Mouse (Mus musculus): ENCODE data around the gene Bbs4. TPM values are rescaled to one million over a fixed set of nuclear protein-coding genes. Genes with fewer than 3 reads are reported as not detected.

Gene Bbs4
- total and polyA plus RNA-seq, 3 experiments = 2.6 to 4.5 (median 4.0) TPM

DNA sequence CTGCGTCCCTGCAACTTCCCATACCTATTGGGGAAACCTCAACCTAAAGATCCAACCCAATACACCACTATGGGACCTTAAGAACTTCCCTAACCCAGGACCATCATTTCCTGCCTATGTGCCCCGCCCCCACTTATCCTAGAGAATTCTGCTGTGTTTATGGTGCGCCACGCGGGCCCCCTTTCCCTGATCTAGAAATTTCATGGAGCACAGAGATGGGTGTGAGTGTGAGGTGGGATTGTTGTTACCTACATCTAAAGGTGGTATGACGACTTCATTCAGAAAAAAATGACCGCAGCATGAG, 70.7 kb downstream of the Bbs4 start:
- DNase-seq (ENCODE audit: extremely low read depth) = no peak
- Histone ChIP-seq H3K79me2 (replicated peaks; ENCODE audit: control insufficient read depth, extremely low read depth, insufficient read depth, poor library complexity, severe bottlenecking) (no peaks in the 10 kb centered on the region), H3K4me1 (ENCODE audit: control insufficient read depth in 1 of 2, insufficient read depth in 2 of 2) (peaks cover 2 to 11% of the 10 kb centered on the region in 2 experiments; a peak in 3 of 4 replicates), H3K27me3 (replicated peaks) (no peaks in the 10 kb centered on the region), H3K27ac (ENCODE audit: insufficient read depth, low read depth) (no peak overlapping the region), H3K4me3 (replicated peaks in 1 of 3; ENCODE audit: low read depth in 2 of 3, low read length in 2 of 3, poor library complexity in 1 of 3) (peak overlapping the region; percentile 10 to 40 (median 21)), H3K36me3 (replicated peaks in 1 of 2; ENCODE audit: control insufficient read depth in 1 of 2, insufficient read depth in 1 of 2, low read length in 1 of 2) (no peaks in the 10 kb centered on the region), H3K9ac (ENCODE audit: insufficient read depth, low read depth) (no peak overlapping the region), H3K9me3 (replicated peaks; ENCODE audit: low read length) (no peaks in the 10 kb centered on the region), H3K4me2 (ENCODE audit: insufficient read depth, low read depth, poor library complexity, severe bottlenecking) (peak overlapping the region; percentile 23; the same call in 1 of the 2 replicates)
- 0 out of 2 replicates have a peak, but pooled peaks have one; percentile 39 for TF ChIP-seq CHD2 (IDR thresholded peaks at IDR 0.05; ENCODE audit: low read length)
- TF ChIP-seq ZNF384 (IDR thresholded peaks at IDR 0.05; ENCODE audit: low read depth, low read length) = peak; percentile 32; the same call in 1 of the 2 replicates
- TF ChIP-seq GABPA (IDR thresholded peaks at IDR 0.05; ENCODE audit: insufficient replicate concordance, low read depth, low read length) = no peak
- no peak for TF ChIP-seq E2F4 (IDR thresholded peaks at IDR 0.05; ENCODE audit: insufficient replicate concordance, low read depth, low read length)
- TF ChIP-seq NELFE (IDR thresholded peaks at IDR 0.05; ENCODE audit: low read depth, low read length) = 0 out of 2 replicates have a peak, but pooled peaks have one; percentile 6
- dilution Hi-C loops (cut with MboI; ENCODE audit: extremely low pct_ligation_motif_present, extremely low pct_unique_long_range_greater_than_20kb, low sequenced_read_pairs) = no loop called here
- in situ Hi-C loops (cut with MboI; ENCODE audit: low pct_ligation_motif_present, low pct_unique_long_range_greater_than_20kb, low sequenced_read_pairs) = loop anchor here (10.0 to 25.0 kb wide), 2 partner anchors 268 to 720 kb away; partner anchors contain the start of gene Cd276

DNA sequence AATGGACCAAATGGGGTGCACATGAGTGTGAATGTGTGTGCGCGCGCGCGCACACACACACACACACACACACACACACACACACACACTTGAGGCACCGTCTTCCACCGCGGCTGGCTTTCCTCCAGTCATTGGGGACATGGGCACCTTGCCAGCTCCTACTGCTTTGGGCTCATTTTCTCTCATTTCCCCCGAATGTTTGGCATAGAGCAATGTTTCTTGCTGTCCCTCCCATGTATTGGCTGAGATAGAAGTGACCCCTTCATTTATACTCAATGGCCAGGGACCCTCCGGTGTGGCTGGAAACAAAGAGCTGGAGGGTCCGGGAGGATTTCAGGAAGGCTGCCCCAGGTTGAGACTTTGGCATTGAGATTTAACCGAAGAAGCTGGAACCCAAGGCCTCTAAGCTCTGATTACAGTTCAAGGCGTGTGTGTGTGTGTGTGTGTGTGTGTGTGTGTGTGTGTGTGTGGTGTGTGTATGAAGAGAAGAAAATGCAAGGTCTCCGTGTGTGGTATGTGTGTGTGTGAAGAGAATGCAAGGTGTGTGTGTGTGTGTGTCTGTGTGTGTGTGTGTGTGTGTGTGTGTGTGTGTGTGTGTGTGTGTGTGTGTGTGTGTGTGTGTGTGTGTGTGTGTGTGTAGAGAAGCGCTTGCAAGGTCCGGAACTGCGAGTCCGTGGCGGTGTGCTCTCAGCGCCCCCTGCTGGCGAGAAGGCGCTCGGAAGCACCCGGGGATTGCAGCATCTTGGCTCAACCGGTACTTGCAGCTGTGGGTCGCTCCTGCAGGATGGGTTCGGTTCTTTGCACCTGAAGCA, 71.2 kb downstream of the Bbs4 start:
- H3K4me3 ChIP-seq (replicated peaks in 1 of 3; ENCODE audit: low read depth in 2 of 3, low read length in 2 of 3, poor library complexity in 1 of 3) = peak overlapping the region; percentile 10 to 40 (median 21)
- DNase-seq (ENCODE audit: extremely low read depth) = peak; percentile 71

DNA sequence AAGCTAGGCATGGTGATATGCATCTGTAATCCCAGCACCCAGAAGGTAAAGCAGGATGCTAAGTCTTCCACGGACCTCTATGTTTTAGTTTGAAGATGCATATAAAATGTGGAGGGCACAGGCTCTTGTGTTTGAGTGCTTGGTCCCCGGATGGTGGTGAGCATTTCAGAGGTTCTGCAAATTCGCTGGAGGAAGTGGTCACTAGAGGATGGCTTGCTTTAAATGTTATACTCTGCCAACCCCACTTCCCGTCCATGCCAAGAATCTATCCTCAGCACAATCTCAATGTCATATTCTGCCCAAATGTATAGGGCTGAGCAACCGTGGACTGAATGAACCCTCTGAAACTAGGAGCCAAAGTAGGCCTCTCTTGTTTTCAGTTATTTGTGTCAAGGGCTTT, 72.4 kb downstream of the Bbs4 start:
- Histone ChIP-seq H3K4me1 (ENCODE audit: control insufficient read depth in 1 of 2, insufficient read depth in 2 of 2) (peaks cover 2 to 11% of the 10 kb centered on the region in 2 experiments; a peak in 3 of 4 replicates), H3K4me2 (ENCODE audit: insufficient read depth, low read depth, poor library complexity, severe bottlenecking) (no peak overlapping the region), H3K27ac (ENCODE audit: insufficient read depth, low read depth) (no peak overlapping the region), H3K36me3 (replicated peaks in 1 of 2; ENCODE audit: control insufficient read depth in 1 of 2, insufficient read depth in 1 of 2, low read length in 1 of 2) (no peaks in the 10 kb centered on the region), H3K27me3 (replicated peaks) (no peaks in the 10 kb centered on the region), H3K9ac (ENCODE audit: insufficient read depth, low read depth) (no peak overlapping the region), H3K79me2 (replicated peaks; ENCODE audit: control insufficient read depth, extremely low read depth, insufficient read depth, poor library complexity, severe bottlenecking) (no peaks in the 10 kb centered on the region), H3K4me3 (replicated peaks in 1 of 3; ENCODE audit: low read depth in 2 of 3, low read length in 2 of 3, poor library complexity in 1 of 3) (no peak overlapping the region), H3K9me3 (replicated peaks; ENCODE audit: low read length) (no peaks in the 10 kb centered on the region)
- no peak for DNase-seq (ENCODE audit: extremely low read depth)
- TF ChIP-seq MEF2A (IDR thresholded peaks at IDR 0.05; ENCODE audit: borderline replicate concordance, low read depth, low read length) (no peak), E2F4 (IDR thresholded peaks at IDR 0.05; ENCODE audit: insufficient replicate concordance, low read depth, low read length) (no peak), CHD2 (IDR thresholded peaks at IDR 0.05; ENCODE audit: low read length) (no peak), MYC (IDR thresholded peaks at IDR 0.05; ENCODE audit: low read depth, low read length) (no peak), SIN3A (IDR thresholded peaks at IDR 0.05; ENCODE audit: low read length) (no peak)
- in situ Hi-C loops (cut with MboI; ENCODE audit: low pct_ligation_motif_present, low pct_unique_long_range_greater_than_20kb, low sequenced_read_pairs) (loop anchor here (10.0 to 25.0 kb wide), 2 partner anchors 266 to 719 kb away; partner anchors contain the start of gene Cd276), dilution Hi-C loops (cut with MboI; ENCODE audit: extremely low pct_ligation_motif_present, extremely low pct_unique_long_range_greater_than_20kb, low sequenced_read_pairs) (no loop called here)

More for the DNA sequence above, 71.2 kb downstream of the Bbs4 start:
- dilution Hi-C loops (cut with MboI; ENCODE audit: extremely low pct_ligation_motif_present, extremely low pct_unique_long_range_greater_than_20kb, low sequenced_read_pairs) (no loop called here), in situ Hi-C loops (cut with MboI; ENCODE audit: low pct_ligation_motif_present, low pct_unique_long_range_greater_than_20kb, low sequenced_read_pairs) (loop anchor here (10.0 to 25.0 kb wide), 2 partner anchors 267 to 720 kb away; partner anchors contain the start of gene Cd276)
- Histone ChIP-seq H3K27me3 (replicated peaks) (no peaks in the 10 kb centered on the region), H3K36me3 (replicated peaks in 1 of 2; ENCODE audit: control insufficient read depth in 1 of 2, insufficient read depth in 1 of 2, low read length in 1 of 2) (no peaks in the 10 kb centered on the region), H3K27ac (ENCODE audit: insufficient read depth, low read depth) (no peak overlapping the region), H3K4me1 (ENCODE audit: control insufficient read depth in 1 of 2, insufficient read depth in 2 of 2) (peaks cover 2 to 11% of the 10 kb centered on the region in 2 experiments; a peak in 3 of 4 replicates), H3K9ac (ENCODE audit: insufficient read depth, low read depth) (no peak overlapping the region), H3K4me2 (ENCODE audit: insufficient read depth, low read depth, poor library complexity, severe bottlenecking) (peak overlapping the region; percentile 23; the same call in 1 of the 2 replicates), H3K9me3 (replicated peaks; ENCODE audit: low read length) (no peaks in the 10 kb centered on the region), H3K79me2 (replicated peaks; ENCODE audit: control insufficient read depth, extremely low read depth, insufficient read depth, poor library complexity, severe bottlenecking) (no peaks in the 10 kb centered on the region)
- TF ChIP-seq E2F4 (IDR thresholded peaks at IDR 0.05; ENCODE audit: insufficient replicate concordance, low read depth, low read length) = no peak
- peak; percentile 16; the same call in 1 of the 2 replicates for TF ChIP-seq NELFE (IDR thresholded peaks at IDR 0.05; ENCODE audit: low read depth, low read length)
- TF ChIP-seq JUN (IDR thresholded peaks at IDR 0.05; ENCODE audit: insufficient read depth, low read depth, low read length) = no peak
- TF ChIP-seq PAX5 (IDR thresholded peaks at IDR 0.05; ENCODE audit: low read length) = no peak
- TF ChIP-seq CTCF (conservative IDR thresholded peaks at IDR 0.05 in 1 of 2, IDR thresholded peaks at IDR 0.05 in 1 of 2; ENCODE audit: low read depth in 2 of 2, low read length in 2 of 2) = peak; percentile 40 to 81; a peak in 3 of 4 replicates
- peak; percentile 67 for TF ChIP-seq SMC3 (IDR thresholded peaks at IDR 0.05; ENCODE audit: low read depth, low read length)
- peak; percentile 40; the same call in 1 of the 2 replicates for TF ChIP-seq ELF1 (IDR thresholded peaks at IDR 0.05; ENCODE audit: low read depth, low read length)
- no peak for TF ChIP-seq SIN3A (IDR thresholded peaks at IDR 0.05; ENCODE audit: low read length)
- no peak for TF ChIP-seq GABPA (IDR thresholded peaks at IDR 0.05; ENCODE audit: insufficient replicate concordance, low read depth, low read length)
- TF ChIP-seq RAD21 (IDR thresholded peaks at IDR 0.05; ENCODE audit: low read depth, low read length) = peak; percentile 72

Measured in CH12.LX (cell line).